Mouse (Mus musculus) forebrain, embryonic 13.5 days (tissue): ENCODE results near the gene Slc25a43. TPM values are rescaled to one million over a fixed set of nuclear protein-coding genes. Genes with fewer than 3 reads are reported as not detected.

ENCODE experiments used
- ATAC-seq: fragments of 200-750 bp; cut with Nextera tagmentation; 2 replicates; pipeline ENCODE4 v1.8.0; 2017
- H3K27ac ChIP-seq: fragments of 300-500 bp; sonication (generic); 2 replicates; pipeline ENCODE4 v1.5.1; 2015; ENCODE audit warnings: inconsistent platforms, mild to moderate bottlenecking, moderate library complexity
- H3K27me3 ChIP-seq: fragments of 300-500 bp; sonication (generic); 2 replicates; pipeline ENCODE4 v1.6.1; 2015; ENCODE audit warnings: mild to moderate bottlenecking, inconsistent platforms
- H3K36me3 ChIP-seq: fragments of 300-500 bp; sonication (generic); 2 replicates; pipeline ENCODE4 v1.6.1; 2015; ENCODE audit warnings: mild to moderate bottlenecking, inconsistent platforms; ENCODE audit not compliant: poor library complexity, severe bottlenecking
- H3K4me1 ChIP-seq: fragments of 300-500 bp; sonication (generic); 2 replicates; pipeline ENCODE4 v1.6.1; 2015; ENCODE audit warnings: inconsistent platforms
- H3K4me2 ChIP-seq: fragments of 300-500 bp; sonication (generic); 2 replicates; pipeline ENCODE4 v1.6.1; 2015; ENCODE audit warnings: inconsistent platforms, mild to moderate bottlenecking, moderate library complexity
- H3K4me3 ChIP-seq: fragments of 300-500 bp; sonication (generic); 2 replicates; pipeline ENCODE4 v1.5.1; 2015; ENCODE audit warnings: mild to moderate bottlenecking, inconsistent platforms
- H3K9ac ChIP-seq: fragments of 300-500 bp; sonication (generic); 2 replicates; pipeline ENCODE4 v1.6.1; 2015; ENCODE audit warnings: mild to moderate bottlenecking, inconsistent platforms
- H3K9me3 ChIP-seq: fragments of 300-500 bp; sonication (generic); replicated peaks from 2 replicates; pipeline ENCODE4 v1.6.1; 2016; ENCODE audit warnings: inconsistent platforms
- WGBS: fragments of 180-500 bp; shearing (Covaris S2); methylation state at CpG from one replicate; pipeline ENCODE4 v1.1.7; 2015; 5-methylcytosine and 5-hydroxymethylcytosine counted together
- polyA plus RNA-seq: library from polyadenylated mRNA; unstranded; fragments of >200 nt; fragmentation: Nextera tagmentation; extraction: Ambion mirVana; gene quantifications from 2 replicates; pipeline ENCODE4 v1.2.1, GENCODE M21; 2015

The Slc25a43 gene
- polyA plus RNA-seq, 1 experiment from 2014 or later, result 0.68 TPM

DNA sequence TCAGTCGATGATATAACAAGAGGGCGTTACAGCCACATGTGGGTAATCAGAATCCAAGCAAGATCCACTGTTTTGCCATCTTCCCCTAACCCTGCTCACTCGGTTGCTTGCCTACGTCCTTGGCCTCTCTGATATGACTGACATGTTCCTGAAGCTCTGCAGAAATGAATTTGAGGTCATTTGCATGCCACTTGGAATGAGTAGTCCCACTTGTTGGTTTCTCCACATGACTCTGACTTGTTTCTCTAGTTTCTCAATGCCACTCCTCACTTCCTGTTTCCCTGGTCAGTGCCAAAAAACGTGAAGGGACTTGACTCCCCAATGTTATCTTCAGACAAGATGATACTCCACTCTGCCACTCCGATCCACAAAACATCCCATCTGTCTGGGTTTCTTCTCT lies 15.1 kb downstream of the Slc25a43 start:
- ATAC-seq, result no peak
- Histone ChIP-seq H3K27me3 (no peaks in the 10 kb centered on the region), H3K9ac (no peak overlapping the region), H3K27ac (no peak overlapping the region), H3K36me3 (no peaks in the 10 kb centered on the region), H3K4me1 (peaks cover 7% of the 10 kb centered on the region), H3K4me3 (no peak overlapping the region), H3K9me3 (no peaks in the 10 kb centered on the region), H3K4me2 (no peak overlapping the region)
- WGBS, result 70% methylated on average over 6 of the region's 6 CpGs

DNA sequence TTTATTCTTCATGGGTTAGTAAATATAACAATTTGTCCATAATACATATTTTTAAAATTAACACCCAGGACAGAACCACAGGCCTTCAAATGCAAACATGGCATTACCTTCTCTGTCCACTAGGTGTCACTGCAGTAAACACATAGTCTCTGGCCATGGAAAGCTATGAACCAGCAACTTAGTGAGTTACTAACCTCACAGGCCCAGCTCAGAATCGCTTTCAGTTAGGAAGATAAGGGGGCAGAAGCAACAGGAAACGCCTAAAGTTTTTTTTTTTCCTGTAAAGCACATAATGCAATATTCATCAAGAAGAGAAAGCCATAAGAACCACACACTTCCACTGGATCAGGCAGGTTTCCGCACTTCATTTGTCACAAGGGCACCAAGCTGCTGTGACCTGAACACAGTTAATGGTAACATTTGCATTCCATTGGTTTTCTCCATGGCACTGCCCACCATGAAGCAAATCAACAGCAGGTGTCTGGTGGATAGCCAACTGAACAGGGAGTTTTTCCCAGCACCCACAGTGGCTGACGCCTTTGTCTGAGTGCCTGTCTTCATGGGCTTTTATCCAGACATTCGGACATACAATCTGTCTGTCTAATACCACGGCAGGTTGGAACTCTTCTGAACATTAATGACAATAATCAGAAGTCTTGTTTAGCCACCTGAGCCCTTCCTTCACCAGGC lies 17.6 kb downstream of the Slc25a43 start:
- peak; percentile 61; the same call in 1 of the 2 replicates for ATAC-seq
- H3K9me3 ChIP-seq, result no peaks in the 10 kb centered on the region
- no peak overlapping the region for H3K4me2 ChIP-seq
- H3K9ac ChIP-seq, result no peak overlapping the region
- H3K27ac ChIP-seq, result peak overlapping the region; percentile 83
- 23% methylated on average over 6 of the region's 6 CpGs for WGBS
- no peaks in the 10 kb centered on the region for H3K36me3 ChIP-seq
- no peak overlapping the region for H3K4me3 ChIP-seq
- H3K4me1 ChIP-seq, result peaks cover 7% of the 10 kb centered on the region
- H3K27me3 ChIP-seq, result no peaks in the 10 kb centered on the region

DNA sequence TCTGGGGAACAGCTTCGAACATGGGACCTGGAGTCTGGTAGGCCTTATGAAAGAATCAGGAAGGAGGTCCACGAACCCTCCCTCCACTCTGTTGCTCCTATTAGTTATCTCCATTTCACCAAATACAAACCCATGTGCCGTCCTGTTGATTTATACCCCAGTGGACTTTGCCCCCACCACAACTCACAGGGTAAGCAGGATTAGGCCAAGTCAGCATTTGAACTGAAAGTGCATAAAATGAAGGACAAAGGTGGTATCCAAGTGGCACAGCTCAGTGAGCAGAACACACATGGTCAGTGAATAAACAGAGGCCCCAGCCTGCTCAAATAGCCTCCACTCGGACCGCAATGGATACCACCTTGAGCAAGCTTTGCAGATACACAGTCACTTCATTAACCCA lies 18.8 kb downstream of the Slc25a43 start:
- peak overlapping the region; percentile 83; the same call in 1 of the 2 replicates for H3K27ac ChIP-seq
- H3K9me3 ChIP-seq, result no peaks in the 10 kb centered on the region
- H3K36me3 ChIP-seq, result no peaks in the 10 kb centered on the region
- no peak overlapping the region for H3K9ac ChIP-seq
- WGBS, result 67% methylated on average over 5 of the region's 5 CpGs
- peaks cover 7% of the 10 kb centered on the region for H3K4me1 ChIP-seq
- H3K4me2 ChIP-seq, result peak overlapping the region; percentile 33; the same call in 1 of the 2 replicates
- H3K27me3 ChIP-seq, result no peaks in the 10 kb centered on the region
- ATAC-seq, result no peak
- no peak overlapping the region for H3K4me3 ChIP-seq

DNA sequence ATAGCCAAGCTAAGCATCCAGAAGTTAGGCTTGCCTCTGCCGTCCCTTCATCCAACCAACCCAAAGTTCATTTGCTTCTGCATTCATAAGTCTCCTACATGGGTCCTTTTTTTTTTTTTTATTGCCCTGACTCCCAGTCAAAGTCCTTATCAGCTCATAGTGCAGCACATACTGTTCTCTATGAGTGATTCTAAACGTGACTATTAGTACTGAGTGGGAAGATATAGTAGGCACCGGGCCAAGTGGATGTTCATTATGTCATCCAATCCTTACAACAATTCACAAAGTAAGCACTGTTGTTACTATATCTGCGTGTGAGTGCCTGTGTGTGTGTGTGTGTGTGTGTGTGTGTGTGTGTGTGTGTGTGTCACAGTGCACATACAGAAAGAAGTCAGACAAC lies 19.4 kb downstream of the Slc25a43 start:
- Histone ChIP-seq H3K27me3 (no peaks in the 10 kb centered on the region), H3K4me3 (no peak overlapping the region), H3K4me2 (peak overlapping the region; percentile 33), H3K36me3 (no peaks in the 10 kb centered on the region), H3K9ac (no peak overlapping the region), H3K9me3 (no peaks in the 10 kb centered on the region), H3K27ac (peak overlapping the region; percentile 83), H3K4me1 (peaks cover 7% of the 10 kb centered on the region)
- 50% methylated on average over 4 of the region's 4 CpGs for WGBS
- no peak for ATAC-seq

DNA sequence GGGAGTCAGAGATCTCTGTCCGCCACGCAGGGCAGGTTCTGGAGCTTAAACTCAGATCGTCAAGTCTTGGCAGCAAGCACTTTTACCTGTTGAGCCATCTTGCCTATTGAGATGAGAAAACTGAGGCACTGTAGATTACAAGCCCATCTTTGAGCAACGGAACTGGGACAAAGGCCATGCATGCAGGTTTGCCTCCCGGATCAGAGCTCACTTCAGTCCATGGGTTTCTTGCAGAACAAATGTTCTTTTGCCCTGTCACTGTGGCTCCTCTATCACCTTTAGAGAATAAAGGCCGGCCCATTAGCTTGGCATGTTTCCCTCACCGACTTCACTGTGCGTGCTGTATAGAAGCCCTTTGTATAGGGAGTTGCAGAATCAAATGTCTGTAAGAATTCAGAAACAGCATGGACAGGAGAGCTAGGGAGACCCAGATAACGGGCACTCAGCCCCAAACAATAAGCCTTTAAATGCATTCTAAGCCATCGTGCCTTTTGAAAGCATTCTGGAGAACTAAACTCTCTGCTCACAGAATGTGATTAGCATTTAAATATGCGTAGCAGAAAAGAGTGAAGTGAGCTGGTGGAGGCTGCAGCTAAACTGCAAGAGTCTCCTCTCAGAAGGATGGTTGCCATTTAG lies 20.0 kb downstream of the Slc25a43 start:
- peak; percentile 67 for ATAC-seq
- H3K36me3 ChIP-seq, result no peaks in the 10 kb centered on the region
- 28% methylated on average over 11 of the region's 11 CpGs for WGBS
- no peak overlapping the region for H3K9ac ChIP-seq
- peaks cover 7% of the 10 kb centered on the region for H3K4me1 ChIP-seq
- H3K4me2 ChIP-seq, result peak overlapping the region; percentile 33
- H3K4me3 ChIP-seq, result no peak overlapping the region
- no peaks in the 10 kb centered on the region for H3K27me3 ChIP-seq
- H3K9me3 ChIP-seq, result no peaks in the 10 kb centered on the region
- H3K27ac ChIP-seq, result peak overlapping the region; percentile 83

DNA sequence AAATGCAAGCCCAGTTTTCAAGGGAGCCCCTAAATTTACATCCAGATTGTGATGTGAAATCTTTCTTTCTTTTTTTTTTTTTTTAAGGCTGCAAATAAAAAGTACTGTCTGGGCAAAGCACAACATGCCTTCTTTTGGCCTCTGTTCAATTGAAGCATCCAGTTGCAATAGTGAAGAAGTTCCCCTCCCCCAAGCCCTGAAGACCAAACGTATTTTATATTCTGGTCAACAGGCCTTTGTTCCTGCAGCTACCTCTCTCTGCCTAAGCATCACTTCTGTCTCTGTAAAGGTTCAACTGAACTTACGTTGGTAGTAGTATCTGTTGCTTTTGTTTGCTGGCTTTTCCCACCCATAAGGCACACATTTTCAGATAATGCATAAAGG lies 20.5 kb downstream of the Slc25a43 start:
- no peaks in the 10 kb centered on the region for H3K9me3 ChIP-seq
- no peaks in the 10 kb centered on the region for H3K36me3 ChIP-seq
- H3K27me3 ChIP-seq, result no peaks in the 10 kb centered on the region
- ATAC-seq, result no peak
- peak overlapping the region; percentile 83 for H3K27ac ChIP-seq
- no peak overlapping the region for H3K4me3 ChIP-seq
- 13% methylated on average over 2 of the region's 2 CpGs for WGBS
- H3K9ac ChIP-seq, result no peak overlapping the region
- peaks cover 7% of the 10 kb centered on the region for H3K4me1 ChIP-seq
- H3K4me2 ChIP-seq, result peak overlapping the region; percentile 33; the same call in 1 of the 2 replicates

DNA sequence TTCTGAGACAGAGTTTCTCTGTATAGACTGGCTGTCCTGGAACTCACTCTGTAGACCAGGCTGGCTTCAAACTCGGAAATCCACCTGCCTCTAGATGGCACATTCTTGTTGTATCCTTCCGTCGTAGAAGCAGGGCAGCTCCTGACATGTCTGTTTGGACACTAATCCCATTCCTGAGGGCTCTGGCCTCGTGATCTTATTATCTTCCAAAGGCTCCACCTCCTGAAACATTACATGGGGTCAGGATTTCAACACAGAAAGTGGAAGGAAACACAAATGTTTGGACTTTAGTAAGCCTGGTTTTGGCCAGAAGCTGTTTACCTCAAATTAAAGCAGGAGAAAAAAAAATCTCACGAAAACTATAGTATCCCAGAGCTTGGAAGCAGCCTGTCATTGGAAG lies 23.9 kb downstream of the Slc25a43 start:
- H3K36me3 ChIP-seq, result no peaks in the 10 kb centered on the region
- H3K9me3 ChIP-seq, result no peaks in the 10 kb centered on the region
- no peak for ATAC-seq
- no peaks in the 10 kb centered on the region; the same call in 1 of the 2 replicates for H3K4me1 ChIP-seq
- H3K27me3 ChIP-seq, result no peaks in the 10 kb centered on the region
- H3K4me2 ChIP-seq, result no peak overlapping the region
- 42% methylated on average over 5 of the region's 5 CpGs for WGBS
- H3K27ac ChIP-seq, result no peak overlapping the region
- no peak overlapping the region for H3K4me3 ChIP-seq
- no peak overlapping the region for H3K9ac ChIP-seq

DNA sequence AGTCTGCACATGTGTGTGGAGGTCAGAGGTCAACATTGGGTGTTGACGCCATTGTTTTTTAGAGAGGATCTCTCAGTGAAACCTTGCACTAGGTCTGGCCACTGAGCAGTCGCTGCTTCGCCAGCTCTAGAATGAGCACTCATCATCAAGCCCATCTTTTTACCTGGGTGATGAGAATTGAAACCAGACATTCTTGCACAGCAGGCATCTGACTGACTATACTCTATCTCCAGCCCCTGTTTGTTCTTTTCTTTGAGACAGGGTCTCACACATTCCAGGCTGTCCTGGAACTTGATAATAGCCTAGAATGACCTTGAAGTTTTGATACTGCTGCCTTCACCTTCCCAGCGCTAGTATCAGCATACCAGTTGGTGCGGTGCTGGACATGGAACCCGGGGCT lies 29.1 kb downstream of the Slc25a43 start:
- Histone ChIP-seq H3K27me3 (no peaks in the 10 kb centered on the region), H3K9me3 (no peaks in the 10 kb centered on the region), H3K27ac (no peak overlapping the region), H3K4me2 (no peak overlapping the region), H3K36me3 (no peaks in the 10 kb centered on the region), H3K9ac (no peak overlapping the region), H3K4me3 (no peak overlapping the region), H3K4me1 (no peaks in the 10 kb centered on the region)
- WGBS, result 88% methylated on average over 6 of the region's 6 CpGs
- ATAC-seq, result no peak

DNA sequence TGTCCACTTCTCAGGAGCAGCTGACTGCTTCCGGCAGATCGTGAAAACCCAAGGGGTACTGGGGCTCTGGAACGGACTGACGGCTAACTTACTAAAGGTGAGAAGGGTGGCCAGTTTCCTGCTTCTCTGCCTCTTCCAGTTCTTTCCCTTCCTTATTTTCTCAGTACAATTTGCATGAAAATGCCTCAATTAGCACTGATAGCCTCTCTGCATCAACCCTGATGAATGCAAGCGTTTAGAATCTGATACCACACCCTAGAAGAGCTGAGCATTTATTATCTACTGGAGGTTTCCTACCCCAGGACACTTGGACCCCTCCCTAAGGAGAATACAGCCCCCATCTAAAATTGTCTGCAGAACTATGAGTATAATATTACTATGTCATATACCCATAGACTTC lies 32.1 kb downstream of the Slc25a43 start:
- 84% methylated on average over 5 of the region's 5 CpGs for WGBS

DNA sequence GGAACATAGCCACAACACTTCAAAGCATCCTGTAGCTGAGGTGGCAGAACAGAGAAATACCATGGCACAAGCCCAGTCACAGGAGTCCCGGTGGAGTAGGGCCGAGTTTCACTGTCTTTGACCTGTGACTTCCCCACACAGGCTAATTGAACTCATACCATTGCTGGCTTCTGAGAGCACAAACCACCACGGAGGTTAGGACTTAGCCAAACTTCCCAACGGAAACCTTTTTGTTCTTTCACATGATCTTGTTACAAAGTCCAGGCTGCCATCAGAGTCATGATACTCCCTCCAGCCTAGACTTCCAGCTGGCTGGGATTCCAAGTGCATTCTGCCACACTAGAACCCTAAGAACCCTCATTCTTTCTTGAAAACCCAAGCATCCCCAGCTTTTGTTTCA lies 34.2 kb downstream of the Slc25a43 start:
- ATAC-seq, result no peak
- Histone ChIP-seq H3K4me1 (no peaks in the 10 kb centered on the region), H3K27me3 (no peaks in the 10 kb centered on the region), H3K9ac (no peak overlapping the region), H3K4me3 (no peak overlapping the region), H3K27ac (no peak overlapping the region), H3K9me3 (no peaks in the 10 kb centered on the region), H3K36me3 (no peaks in the 10 kb centered on the region), H3K4me2 (no peak overlapping the region)
- 73% methylated on average over 4 of the region's 4 CpGs for WGBS

More for the DNA sequence above, 32.1 kb downstream of the Slc25a43 start:
- H3K4me3 ChIP-seq, result no peak overlapping the region
- no peaks in the 10 kb centered on the region for H3K4me1 ChIP-seq
- H3K27ac ChIP-seq, result no peak overlapping the region
- H3K27me3 ChIP-seq, result no peaks in the 10 kb centered on the region
- H3K36me3 ChIP-seq, result no peaks in the 10 kb centered on the region
- H3K9ac ChIP-seq, result no peak overlapping the region
- H3K9me3 ChIP-seq, result no peaks in the 10 kb centered on the region
- no peak overlapping the region for H3K4me2 ChIP-seq
- ATAC-seq, result no peak

DNA sequence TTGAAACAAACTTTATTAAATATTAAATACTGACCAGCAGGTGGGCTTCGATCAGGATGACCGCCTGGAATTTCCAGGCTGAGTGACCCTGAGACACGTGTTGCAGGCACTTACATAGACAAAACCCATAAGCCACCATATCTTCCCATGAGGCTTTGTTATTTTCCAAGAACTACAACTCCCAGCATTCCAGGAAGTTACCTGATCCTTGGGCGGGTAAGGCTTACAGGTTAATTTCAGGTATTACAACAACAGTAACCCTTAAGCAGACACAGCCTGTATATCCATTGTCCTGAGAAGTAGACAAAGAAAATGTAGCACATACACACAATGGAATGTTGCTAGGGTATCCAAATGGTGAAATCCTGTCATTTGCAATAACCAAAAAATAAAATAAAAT lies 45.9 kb downstream of the Slc25a43 start:
- no peak for ATAC-seq
- WGBS, result 64% methylated on average over 4 of the region's 4 CpGs
- Histone ChIP-seq H3K4me3 (no peak overlapping the region), H3K27ac (no peak overlapping the region), H3K4me2 (no peak overlapping the region), H3K27me3 (no peaks in the 10 kb centered on the region), H3K36me3 (no peaks in the 10 kb centered on the region), H3K9ac (no peak overlapping the region), H3K4me1 (no peaks in the 10 kb centered on the region), H3K9me3 (no peaks in the 10 kb centered on the region)

DNA sequence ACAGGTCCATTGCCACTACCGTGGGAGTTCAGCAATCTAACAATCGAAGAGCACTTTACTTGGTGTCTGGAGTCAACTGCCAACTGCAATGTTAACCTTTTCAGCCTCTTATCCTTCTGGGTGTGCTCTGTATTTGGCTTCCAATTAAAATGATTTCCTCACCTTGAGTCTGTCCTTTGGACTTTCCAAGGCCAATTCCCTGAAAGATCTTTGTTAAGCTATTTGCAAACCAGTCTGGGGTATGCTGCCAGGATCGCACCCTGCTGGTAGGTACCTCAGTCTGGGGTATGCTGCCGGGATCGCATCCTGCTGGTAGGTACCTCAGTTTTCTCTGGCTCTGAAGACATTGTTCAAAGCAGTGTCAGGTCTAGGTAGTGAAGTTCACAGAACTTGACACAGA lies 51.1 kb downstream of the Slc25a43 start:
- no peak overlapping the region for H3K27ac ChIP-seq
- H3K9me3 ChIP-seq, result no peaks in the 10 kb centered on the region
- 63% methylated on average over 5 of the region's 5 CpGs for WGBS
- no peaks in the 10 kb centered on the region for H3K27me3 ChIP-seq
- 0 out of 2 replicates have a peak, but pooled peaks cover 4% of the 10 kb centered on the region for H3K4me1 ChIP-seq
- no peak for ATAC-seq
- no peak overlapping the region for H3K4me2 ChIP-seq
- H3K4me3 ChIP-seq, result no peak overlapping the region
- no peak overlapping the region for H3K9ac ChIP-seq
- peaks cover 11% of the 10 kb centered on the region for H3K36me3 ChIP-seq
